8 mouse cellular contexts compared by ENCODE assay signal in the genomic region with DNA sequence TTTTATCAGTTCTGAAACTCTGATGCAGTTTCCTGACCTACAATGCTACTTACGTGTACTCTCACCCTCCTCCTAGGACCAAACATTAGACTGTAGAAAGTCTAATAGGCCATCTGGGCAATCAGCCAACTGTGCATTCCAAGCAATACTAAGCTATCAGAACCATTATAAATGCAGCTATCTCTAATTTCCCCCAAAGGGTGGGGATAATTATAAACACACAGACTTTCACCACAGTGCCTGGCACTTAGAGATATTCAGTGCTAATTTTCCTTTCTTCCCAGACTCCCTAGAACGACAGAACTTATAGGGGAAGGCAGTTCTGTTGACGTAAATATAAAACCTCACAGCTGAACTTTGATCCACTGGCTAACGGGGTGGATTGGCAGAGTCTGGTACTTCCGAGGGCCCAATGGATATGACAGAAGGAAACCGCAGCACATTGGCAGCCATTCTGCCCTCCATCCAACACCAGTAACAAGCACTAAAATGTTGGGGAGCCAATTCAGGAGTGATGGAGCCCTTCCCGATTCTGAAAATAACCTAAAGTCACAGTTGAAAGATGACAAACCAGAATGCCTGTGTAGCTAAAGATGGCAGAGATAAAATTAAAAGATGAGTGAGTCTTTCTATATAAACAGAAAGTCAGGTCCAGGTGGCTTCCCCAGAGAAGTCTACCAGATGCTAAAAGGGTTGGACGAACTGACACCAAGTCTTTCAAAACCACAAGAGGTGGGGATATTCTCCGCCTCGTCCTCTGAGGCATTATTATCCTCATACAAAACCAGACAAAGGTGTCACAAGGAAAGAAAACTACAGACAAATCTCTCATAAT. TPM values are rescaled to one million over a fixed set of nuclear protein-coding genes. Genes with fewer than 3 reads are reported as not detected.
DNase-seq lines count a peak whose midpoint lies in the region; ATAC-seq and TF ChIP-seq lines count a peak whose summit lies in the region.

No protein-coding gene starts in this region.

- H3K27ac ChIP-seq in embryonic facial prominence, embryonic 11.5 days (replicated peaks; ENCODE audit: low read depth, low read length), result no peak overlapping the region
- H3K27ac ChIP-seq in embryonic facial prominence, embryonic 10.5 days (replicated peaks), result no peak overlapping the region
- 0 out of 2 replicates have a peak overlapping the region, but pooled peaks have one; percentile 7 for H3K27ac ChIP-seq in MEL (ENCODE audit: control insufficient read depth, low read depth, low read length)
- peak overlapping the region; percentile 84 for H3K27ac ChIP-seq in gastrocnemius, adult 2 months

- TF ChIP-seq CTCF in MEL (IDR thresholded peaks at IDR 0.05 in 2 of 3, conservative IDR thresholded peaks at IDR 0.05 in 1 of 3; ENCODE audit: control insufficient read depth in 1 of 3, insufficient read depth in 1 of 3, low read depth in 2 of 3, low read length in 3 of 3, poor library complexity in 1 of 3, severe bottlenecking in 1 of 3), result no peak
- TF ChIP-seq CTCF in gastrocnemius, adult 2 months (IDR thresholded peaks at IDR 0.05), result no peak

- no peaks in the 10 kb centered on the region for H3K27me3 ChIP-seq in embryonic facial prominence, embryonic 11.5 days (ENCODE audit: control insufficient read depth, insufficient read depth, low read length)
- no peaks in the 10 kb centered on the region for H3K27me3 ChIP-seq in embryonic facial prominence, embryonic 10.5 days (replicated peaks; ENCODE audit: low read depth, poor library complexity, severe bottlenecking)
- H3K27me3 ChIP-seq in MEL (ENCODE audit: control insufficient read depth in 1 of 2, insufficient read depth in 2 of 2, low read length in 2 of 2), result no peaks in the 10 kb centered on the region

- H3K4me1 ChIP-seq in embryonic facial prominence, embryonic 11.5 days (ENCODE audit: control insufficient read depth, insufficient read depth, low read length), result no peaks in the 10 kb centered on the region
- H3K4me1 ChIP-seq in embryonic facial prominence, embryonic 10.5 days, result peaks cover 10% of the 10 kb centered on the region
- H3K4me1 ChIP-seq in MEL (ENCODE audit: control insufficient read depth in 1 of 2, insufficient read depth in 2 of 2, low read length in 2 of 2), result peaks cover 12 to 14% of the 10 kb centered on the region in 2 experiments

- H3K4me2 ChIP-seq in embryonic facial prominence, embryonic 11.5 days (ENCODE audit: low read depth, low read length), result no peak overlapping the region

- H3K36me3 ChIP-seq in embryonic facial prominence, embryonic 11.5 days (replicated peaks; ENCODE audit: control insufficient read depth, insufficient read depth, low read depth, low read length), result no peaks in the 10 kb centered on the region
- 0 out of 2 replicates have a peak, but pooled peaks cover 5% of the 10 kb centered on the region for H3K36me3 ChIP-seq in embryonic facial prominence, embryonic 10.5 days (replicated peaks)
- peaks cover 0 to 21% of the 10 kb centered on the region in 2 experiments; a peak in 2 of 4 replicates for H3K36me3 ChIP-seq in MEL (ENCODE audit: control insufficient read depth in 1 of 2, insufficient read depth in 2 of 2, low read length in 2 of 2)

- intact Hi-C loops in gastrocnemius, adult 2 months (cut with DNase I), result no loop called here

- ATAC-seq in embryonic facial prominence, embryonic 11.5 days (replicated peaks; ENCODE audit: insufficient number of reproducible peaks, low FRiP score, low TSS enrichment, low read depth), result no peak; the same call in 1 of the 2 replicates
- ATAC-seq in frontal cortex, adult (ENCODE audit: low TSS enrichment), result no peak; the same call in 1 of the 2 replicates

- peak; percentile 49 to 55 for TF ChIP-seq EP300 in MEL (IDR thresholded peaks at IDR 0.05; ENCODE audit: low read depth in 1 of 2, low read length in 2 of 2)

- 60% methylated on average over 10 of the region's 10 CpGs for WGBS in embryonic facial prominence, embryonic 11.5 days
- WGBS in embryonic facial prominence, embryonic 10.5 days, result 82% methylated on average over 10 of the region's 10 CpGs

- no peak overlapping the region for H3K9ac ChIP-seq in embryonic facial prominence, embryonic 11.5 days (replicated peaks; ENCODE audit: low read length)
- no peak overlapping the region for H3K9ac ChIP-seq in MEL (ENCODE audit: control insufficient read depth, low read depth, low read length, poor library complexity, severe bottlenecking)

- H3K9me3 ChIP-seq in embryonic facial prominence, embryonic 11.5 days (replicated peaks; ENCODE audit: control insufficient read depth, low read length), result no peaks in the 10 kb centered on the region
- no peaks in the 10 kb centered on the region for H3K9me3 ChIP-seq in embryonic facial prominence, embryonic 10.5 days
- H3K9me3 ChIP-seq in MEL (replicated peaks; ENCODE audit: insufficient read depth, low read length), result no peaks in the 10 kb centered on the region

- DNase-seq in embryonic facial prominence, embryonic 11.5 days (ENCODE audit: low spot score), result peak; percentile 54
- no peak for DNase-seq in embryonic facial prominence, embryonic 10.5 days (ENCODE audit: low spot score)
- peak; percentile 69 for DNase-seq in MEL (ENCODE audit: low read depth, low spot score)
- peak; percentile 72 for DNase-seq in gastrocnemius, adult 2 months
- peak; percentile 70 to 73 for DNase-seq in kidney, adult 8-10 months
- DNase-seq in lung, postnatal 4 days, result peak; percentile 35 to 70
- no peak for DNase-seq in ovary, adult 18-20 months (ENCODE audit: low spot score)

- TF ChIP-seq POLR2A in MEL (IDR thresholded peaks at IDR 0.05; ENCODE audit: control insufficient read depth in 1 of 2, insufficient read depth in 1 of 2, low read depth in 1 of 2, low read length in 2 of 2, poor library complexity in 1 of 2), result no peak

- TF ChIP-seq RAD21 in MEL (IDR thresholded peaks at IDR 0.05; ENCODE audit: low read depth, low read length), result no peak

- no peak overlapping the region for H3K4me3 ChIP-seq in embryonic facial prominence, embryonic 11.5 days (ENCODE audit: low read depth, low read length)
- H3K4me3 ChIP-seq in embryonic facial prominence, embryonic 10.5 days, result no peak overlapping the region
- no peak overlapping the region for H3K4me3 ChIP-seq in MEL (ENCODE audit: control insufficient read depth in 1 of 2, insufficient read depth in 1 of 2, low read depth in 2 of 2, low read length in 2 of 2)
- H3K4me3 ChIP-seq in gastrocnemius, adult 2 months, result peak overlapping the region; percentile 40

- no peaks in the 10 kb centered on the region for H3K79me2 ChIP-seq in MEL (ENCODE audit: control insufficient read depth, insufficient read depth, low read length, poor library complexity)

TF ChIP-seq in MEL, 35 proteins besides CTCF, POLR2A, EP300 and RAD21 (continues in another document):
- TF ChIP-seq MXI1 (IDR thresholded peaks at IDR 0.05; ENCODE audit: low read depth, low read length), result no peak
- TF ChIP-seq HCFC1 (IDR thresholded peaks at IDR 0.05; ENCODE audit: low read depth, low read length), result no peak
- TF ChIP-seq BHLHE40 (IDR thresholded peaks at IDR 0.05; ENCODE audit: borderline replicate concordance, low read depth, low read length), result no peak
- no peak for TF ChIP-seq JUND (IDR thresholded peaks at IDR 0.05; ENCODE audit: low read depth, low read length)
- no peak for TF ChIP-seq E2F4 (IDR thresholded peaks at IDR 0.05; ENCODE audit: borderline replicate concordance, low read depth, low read length)
- no peak for TF ChIP-seq MAFK (IDR thresholded peaks at IDR 0.05; ENCODE audit: borderline replicate concordance, low read depth, low read length)
- TF ChIP-seq TCF12 (IDR thresholded peaks at IDR 0.05; ENCODE audit: low read depth, low read length), result peak; percentile 17; the same call in 1 of the 2 replicates
- TF ChIP-seq SMC3 (IDR thresholded peaks at IDR 0.05; ENCODE audit: low read depth, low read length), result no peak
- TF ChIP-seq MAX (IDR thresholded peaks at IDR 0.05; ENCODE audit: low read length), result no peak
- TF ChIP-seq ELF1 (IDR thresholded peaks at IDR 0.05; ENCODE audit: low read depth, low read length), result no peak
- no peak for TF ChIP-seq SIN3A (IDR thresholded peaks at IDR 0.05; ENCODE audit: low read length)
- no peak for TF ChIP-seq NRF1 (IDR thresholded peaks at IDR 0.05; ENCODE audit: insufficient read depth, low read depth, low read length, poor library complexity, severe bottlenecking)
- TF ChIP-seq TAL1 (IDR thresholded peaks at IDR 0.05; ENCODE audit: low read length), result peak; percentile 43
- no peak for TF ChIP-seq POLR2AphosphoS2 (IDR thresholded peaks at IDR 0.05; ENCODE audit: low read length)
- TF ChIP-seq ZNF384 (IDR thresholded peaks at IDR 0.05; ENCODE audit: low read depth, low read length), result no peak
- no peak for TF ChIP-seq UBTF (IDR thresholded peaks at IDR 0.05; ENCODE audit: borderline replicate concordance, insufficient read depth, low read depth, low read length)
- no peak for TF ChIP-seq KAT2A (conservative IDR thresholded peaks at IDR 0.05; ENCODE audit: low read depth, low read length)
- no peak for TF ChIP-seq MAZ (IDR thresholded peaks at IDR 0.05; ENCODE audit: low read depth, low read length)
- no peak for TF ChIP-seq NELFE (IDR thresholded peaks at IDR 0.05; ENCODE audit: low read depth, low read length)
- TF ChIP-seq MYB (IDR thresholded peaks at IDR 0.05; ENCODE audit: low read depth, low read length), result no peak
- TF ChIP-seq MEF2A (IDR thresholded peaks at IDR 0.05; ENCODE audit: extremely low read depth, insufficient replicate concordance, low read depth, low read length, poor library complexity, severe bottlenecking), result no peak
- TF ChIP-seq RCOR1 (IDR thresholded peaks at IDR 0.05; ENCODE audit: low read depth, low read length), result no peak
- TF ChIP-seq ZMIZ1 (IDR thresholded peaks at IDR 0.05; ENCODE audit: low read depth, low read length), result no peak
- TF ChIP-seq GATA1 (IDR thresholded peaks at IDR 0.05; ENCODE audit: low read depth, low read length), result 0 out of 2 replicates have a peak, but pooled peaks have one; percentile 13
- TF ChIP-seq ZKSCAN1 (IDR thresholded peaks at IDR 0.05; ENCODE audit: low read depth, low read length), result no peak
- no peak for TF ChIP-seq CHD2 (IDR thresholded peaks at IDR 0.05; ENCODE audit: low read length)
- 0 out of 2 replicates have a peak, but pooled peaks have one; percentile 16 for TF ChIP-seq TBP (IDR thresholded peaks at IDR 0.05; ENCODE audit: low read depth, low read length)
- no peak for TF ChIP-seq GABPA (IDR thresholded peaks at IDR 0.05; ENCODE audit: low read depth, low read length)

RNA-seq across cellular contexts. Expression of a gene that starts 16.1 kb away (rescaled TPM):
- polyA plus RNA-seq in embryonic facial prominence, embryonic 11.5 days (2014; fragmentation: Nextera tagmentation; extraction: Ambion mirVana), result 28.3 and 28.9 TPM in 2 replicates
- 23.8 and 24.7 TPM in 2 replicates for polyA plus RNA-seq in embryonic facial prominence, embryonic 10.5 days (2016; fragmentation: Nextera tagmentation; extraction: Ambion mirVana)
- 10.8 TPM in 2 replicates for total RNA-seq in MEL (2012; rRNA removed)
- polyA plus RNA-seq in MEL (2012; ENCODE audit: insufficient read depth in 1 of 2, insufficient read length in 2 of 2, low read depth in 1 of 2, low replicate concordance in 2 of 2, missing spikeins in 1 of 2), result 10 to 100 TPM in 1 of 2 experiments, not detected in 1; 22.5 TPM
- 10 to 100 TPM; 30.5 to 42.2 TPM for total RNA-seq in gastrocnemius, adult 2 months (2021)

Comparison
In these comparisons a context has a peak if more than half of its experiments do, and no peak if none do; other contexts are left out.
1. DNase-seq: peak in embryonic facial prominence, embryonic 11.5 days (single experiment), MEL (single experiment), gastrocnemius, adult 2 months (single experiment), kidney, adult 8-10 months (2 of 2) and lung, postnatal 4 days (2 of 2); none in embryonic facial prominence, embryonic 10.5 days (single experiment) and ovary, adult 18-20 months (single experiment).
2. H3K27ac ChIP-seq: peak in MEL (single experiment) and gastrocnemius, adult 2 months (single experiment); none in embryonic facial prominence, embryonic 11.5 days (single experiment) and embryonic facial prominence, embryonic 10.5 days (single experiment).